Mouse (Mus musculus) lung, postnatal 0 days (tissue): ENCODE results near the gene Cfap206.

Source experiments
- CTCF ChIP-seq: IDR thresholded peaks from 2 replicates; pipeline ENCODE4 v1.5.1; 2016; ENCODE audit warnings: antibody characterized with exemption, mild to moderate bottlenecking
- EP300 ChIP-seq: IDR thresholded peaks from 2 replicates; pipeline ENCODE4 v1.6.1; 2016; ENCODE audit warnings: antibody characterized with exemption, mild to moderate bottlenecking, control low read depth

- TF ChIP-seq CTCF (no peak), EP300 (no peak)
Measured at GRCm38 (mm10) chr4:34719421-34719820, 10.6 kb downstream of the Cfap206 start.
